Mouse (Mus musculus) limb, embryonic 14.5 days (tissue): ENCODE measurements around the gene Casp8. TPM values are rescaled to one million over a fixed set of nuclear protein-coding genes. Genes with fewer than 3 reads are reported as not detected.
"Not testable (repeated sequence)": the region's sequence is repeated elsewhere in the genome, so short reads cannot be mapped to it uniquely, and the experiment has no call there.

Source experiments
- ATAC-seq: fragments of 200-750 bp; cut with Nextera tagmentation; 2 replicates; pipeline ENCODE4 v1.8.0; 2017; ENCODE audit warnings: low read depth, moderate number of reproducible peaks, moderate TSS enrichment; ENCODE audit not compliant: low FRiP score
- DNase-seq: peaks from one replicate; pipeline ENCODE4 v3.0.0-alpha.2; 2015; ENCODE audit warnings: low spot score
- H3K27ac ChIP-seq: fragments of 300-500 bp; sonication (generic); replicated peaks from 2 replicates; pipeline ENCODE4 v1.5.1; 2014; ENCODE audit warnings: low read depth, mild to moderate bottlenecking, low read length, moderate library complexity, mixed read lengths
- H3K27me3 ChIP-seq: fragments of 300-500 bp; sonication (generic); 2 replicates; pipeline ENCODE4 v1.6.1; 2014; ENCODE audit warnings: low read length, mixed read lengths; ENCODE audit not compliant: control insufficient read depth, insufficient read depth
- H3K36me3 ChIP-seq: fragments of 300-500 bp; sonication (generic); 2 replicates; pipeline ENCODE4 v1.6.1; 2014; ENCODE audit warnings: mild to moderate bottlenecking, low read length, moderate library complexity, mixed read lengths; ENCODE audit not compliant: control insufficient read depth, insufficient read depth
- H3K4me1 ChIP-seq: fragments of 300-500 bp; sonication (generic); 2 replicates; pipeline ENCODE4 v1.6.1; 2014; ENCODE audit warnings: antibody characterized with exemption, low read length, mixed read lengths; ENCODE audit not compliant: control insufficient read depth, insufficient read depth
- H3K4me2 ChIP-seq: fragments of 300-500 bp; sonication (generic); replicated peaks from 2 replicates; pipeline ENCODE4 v1.6.1; 2014; ENCODE audit warnings: low read depth, mild to moderate bottlenecking, low read length, moderate library complexity; ENCODE audit not compliant: severe bottlenecking
- H3K4me3 ChIP-seq: fragments of 300-500 bp; sonication (generic); replicated peaks from 2 replicates; pipeline ENCODE4 v1.5.1; 2014; ENCODE audit warnings: low read length
- H3K9ac ChIP-seq: fragments of 300-500 bp; sonication (generic); 2 replicates; pipeline ENCODE4 v1.6.1; 2014; ENCODE audit warnings: mild to moderate bottlenecking, low read depth, low read length, moderate library complexity; ENCODE audit not compliant: severe bottlenecking
- H3K9me3 ChIP-seq: fragments of 300-500 bp; sonication (generic); 2 replicates; pipeline ENCODE4 v1.6.1; 2016; ENCODE audit warnings: low read length; ENCODE audit not compliant: control insufficient read depth
- POLR2A ChIP-seq: fragments of 200-500 bp; IDR thresholded peaks from 2 replicates; pipeline ENCODE4 v1.8.0; 2012; ENCODE audit warnings: inconsistent platforms, mild to moderate bottlenecking, moderate library complexity, borderline replicate concordance; ENCODE audit not compliant: insufficient read depth, insufficient read length; ENCODE audit errors: extremely low read depth
- WGBS: fragments of 180-500 bp; shearing (Covaris S2); extraction: QIAGEN DNeasy Blood & Tissue Kit; methylation state at CpG from one replicate; pipeline ENCODE4 v1.1.7; 2014; 5-methylcytosine and 5-hydroxymethylcytosine counted together
- polyA plus RNA-seq, 2 experiments: library from polyadenylated mRNA; depleted of rRNA in 1 of 2; stranded (reverse) in 1 of 2; unstranded in 1 of 2; fragments of >200 nt; fragmentation: Nextera tagmentation in 1 of 2; extraction: Ambion mirVana in 1 of 2; gene quantifications; 2 replicates each; pipeline versions ENCODE4 v1.2.1 to v1.2.3; 2012 to 2014

Gene Casp8
- polyA plus RNA-seq, 2 experiments = 14.8 to 25.3 TPM

DNA sequence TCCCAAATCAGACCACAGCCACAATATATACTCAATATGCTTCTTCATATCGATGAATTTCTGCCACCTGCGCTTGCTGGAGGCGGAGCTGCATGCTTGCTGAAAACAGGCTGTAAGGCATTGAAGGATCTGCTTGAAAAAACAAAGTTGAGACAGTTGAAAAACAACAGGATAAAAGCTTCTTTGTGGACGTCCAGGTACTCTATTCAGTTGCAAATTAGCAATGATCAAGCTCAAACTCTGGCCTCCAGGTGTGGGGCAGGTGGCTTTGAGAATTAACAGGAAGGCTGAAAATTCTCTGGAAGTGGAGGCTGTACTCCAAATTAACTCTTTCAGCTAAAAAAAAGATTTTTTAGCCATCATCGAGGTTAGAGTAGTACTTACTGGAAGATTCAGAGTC, 32.6 kb upstream of the Casp8 start:
- Histone ChIP-seq H3K9ac (no peak overlapping the region), H3K4me2 (no peak overlapping the region), H3K27ac (no peak overlapping the region), H3K36me3 (peaks cover 6% of the 10 kb centered on the region), H3K4me3 (no peak overlapping the region), H3K4me1 (no peaks in the 10 kb centered on the region), H3K27me3 (no peaks in the 10 kb centered on the region), H3K9me3 (no peaks in the 10 kb centered on the region)
- 81% methylated on average over 5 of the region's 5 CpGs for WGBS
- ATAC-seq (no peak), DNase-seq (no peak)
- TF ChIP-seq POLR2A = no peak

DNA sequence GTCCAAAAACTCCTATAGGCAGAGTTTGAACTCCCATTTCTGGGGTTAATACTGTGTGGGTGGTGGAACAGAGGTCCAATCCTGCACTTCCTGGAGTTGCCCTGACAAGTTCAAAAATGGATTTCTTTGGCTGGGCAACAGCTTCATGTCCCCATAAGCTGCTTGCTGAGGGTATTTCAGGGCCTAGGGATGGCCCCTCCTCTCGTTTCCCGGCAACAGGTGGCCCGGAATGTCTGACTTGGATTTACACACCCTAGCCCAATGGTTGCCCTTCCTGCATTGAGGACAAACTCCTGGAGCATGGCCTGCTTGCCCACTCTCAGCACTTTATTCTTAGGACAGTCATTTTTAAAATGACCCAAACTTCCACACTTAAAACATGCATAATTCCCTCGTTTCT, 28.7 kb upstream of the Casp8 start:
- H3K4me2 ChIP-seq, ATAC-seq, H3K27ac ChIP-seq, H3K9me3 ChIP-seq, DNase-seq, H3K4me3 ChIP-seq, H3K9ac ChIP-seq, H3K27me3 ChIP-seq, H3K4me1 ChIP-seq, H3K36me3 ChIP-seq: not testable (repeated sequence)
- 77% methylated on average over 4 of the region's 4 CpGs for WGBS

DNA sequence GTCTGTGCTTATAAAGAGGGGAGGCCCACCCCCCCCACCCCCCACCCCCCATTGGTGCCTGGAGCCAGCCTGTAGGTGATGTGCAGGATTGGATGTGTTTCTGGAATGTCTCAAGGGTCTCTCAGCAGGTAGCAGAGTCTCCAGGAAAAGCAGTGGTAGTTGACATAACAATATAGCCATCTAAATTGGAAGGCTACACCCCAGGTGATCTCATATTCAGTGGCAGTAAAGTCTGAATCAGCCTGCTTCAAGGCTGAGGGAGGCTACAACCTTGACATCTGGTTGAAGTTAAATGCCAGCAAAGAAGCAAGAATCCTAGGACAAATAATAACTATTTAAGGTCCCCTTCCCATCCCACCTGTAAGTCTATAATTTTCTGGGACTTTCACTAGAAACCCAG, 26.0 kb upstream of the Casp8 start:
- no peak overlapping the region for H3K9ac ChIP-seq
- H3K27ac ChIP-seq = no peak overlapping the region
- DNase-seq (no peak), ATAC-seq (no peak)
- H3K4me3 ChIP-seq = no peak overlapping the region
- no peaks in the 10 kb centered on the region for H3K9me3 ChIP-seq
- no peaks in the 10 kb centered on the region for H3K27me3 ChIP-seq
- H3K36me3 ChIP-seq = no peaks in the 10 kb centered on the region
- no peak overlapping the region for H3K4me2 ChIP-seq
- TF ChIP-seq POLR2A = no peak
- H3K4me1 ChIP-seq = no peaks in the 10 kb centered on the region

DNA sequence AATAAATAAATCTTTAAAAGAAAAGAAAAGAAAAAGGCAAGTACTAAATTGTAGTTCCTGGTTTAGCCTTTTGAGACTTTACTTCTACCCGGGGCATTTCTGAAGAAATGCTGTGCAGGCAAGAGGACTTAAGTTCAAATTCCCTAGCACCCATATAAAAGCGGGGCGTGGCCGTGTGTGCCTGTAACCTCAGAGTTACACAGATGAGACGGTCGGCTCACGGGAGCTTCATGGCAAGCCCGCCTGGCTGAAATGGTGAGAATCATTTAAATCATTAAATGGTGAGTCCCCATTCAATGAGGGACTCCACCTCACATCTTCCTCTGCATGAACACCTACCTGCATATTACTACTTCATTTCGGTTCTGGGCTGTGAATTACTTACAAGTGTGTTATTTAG, 25.5 kb upstream of the Casp8 start:
- Histone ChIP-seq H3K36me3 (no peaks in the 10 kb centered on the region), H3K4me1 (no peaks in the 10 kb centered on the region), H3K9ac (no peak overlapping the region), H3K4me3 (no peak overlapping the region), H3K27me3 (no peaks in the 10 kb centered on the region), H3K27ac (no peak overlapping the region), H3K9me3 (no peaks in the 10 kb centered on the region), H3K4me2 (no peak overlapping the region)
- TF ChIP-seq POLR2A = no peak
- WGBS = 47% methylated on average over 9 of the region's 9 CpGs
- DNase-seq = no peak
- ATAC-seq = no peak

DNA sequence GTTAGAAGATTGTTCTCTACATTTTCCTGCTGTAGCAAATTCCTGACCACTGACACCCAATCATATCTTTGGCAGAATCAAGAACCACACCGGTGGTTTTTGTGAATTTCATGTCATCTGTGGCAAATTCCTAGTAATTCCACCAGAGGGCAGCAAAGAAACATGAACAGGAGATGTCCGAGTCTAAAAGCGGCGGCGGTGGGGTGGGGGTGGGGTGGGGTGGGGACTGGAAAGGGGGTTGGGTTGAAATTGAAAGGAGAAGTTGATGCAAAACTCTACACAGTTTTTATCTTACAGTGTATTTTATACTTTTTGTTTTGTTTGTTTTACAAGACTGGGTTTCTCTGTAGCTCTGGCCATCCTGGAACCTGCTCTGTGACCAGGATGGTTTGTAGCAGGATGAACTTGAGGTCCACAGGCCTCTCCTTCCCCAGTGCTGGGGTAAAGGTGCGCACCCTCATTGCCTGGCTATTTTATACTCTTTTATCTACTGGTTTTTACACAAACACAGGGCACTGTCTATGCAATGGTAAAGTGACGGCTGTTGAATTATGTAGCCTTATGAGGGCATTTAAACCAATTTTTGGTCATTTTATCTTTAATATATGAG, 25.0 kb upstream of the Casp8 start:
- WGBS = 28% methylated on average over 7 of the region's 7 CpGs

DNA sequence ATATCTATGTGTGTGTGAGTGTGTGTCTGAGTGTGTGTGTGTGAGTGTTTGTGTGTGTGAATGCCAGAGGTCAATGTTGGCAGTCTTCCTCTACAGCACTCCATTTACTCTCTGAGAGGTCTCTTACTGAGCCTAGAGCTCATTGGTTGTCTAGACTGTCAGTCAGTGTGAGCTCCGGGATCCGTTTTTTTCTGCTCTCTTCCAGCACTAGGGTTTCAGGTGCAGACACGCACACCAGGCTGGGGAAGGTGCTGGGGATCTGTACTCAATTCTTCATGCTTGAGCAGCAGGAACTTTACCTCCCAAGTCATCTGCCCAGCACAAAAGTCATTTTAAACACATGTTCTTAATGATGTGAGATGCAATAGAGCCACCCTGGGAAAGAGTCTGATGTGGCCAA, 23.1 kb upstream of the Casp8 start:
- no peak overlapping the region for H3K4me3 ChIP-seq
- no peaks in the 10 kb centered on the region for H3K9me3 ChIP-seq
- WGBS = 66% methylated on average over 3 of the region's 3 CpGs
- H3K4me1 ChIP-seq = no peaks in the 10 kb centered on the region
- H3K4me2 ChIP-seq = no peak overlapping the region
- DNase-seq (no peak), ATAC-seq (no peak)
- TF ChIP-seq POLR2A = no peak
- H3K36me3 ChIP-seq = no peaks in the 10 kb centered on the region
- no peak overlapping the region for H3K27ac ChIP-seq
- H3K9ac ChIP-seq = no peak overlapping the region
- no peaks in the 10 kb centered on the region for H3K27me3 ChIP-seq

More for the DNA sequence above, 25.0 kb upstream of the Casp8 start:
- TF ChIP-seq POLR2A = no peak
- H3K27me3 ChIP-seq = no peaks in the 10 kb centered on the region
- H3K4me2 ChIP-seq = no peak overlapping the region
- ATAC-seq (0 out of 2 replicates have a peak, but pooled peaks have one; percentile 23), DNase-seq (peak; percentile 42)
- no peaks in the 10 kb centered on the region for H3K4me1 ChIP-seq
- H3K9me3 ChIP-seq = no peaks in the 10 kb centered on the region
- H3K4me3 ChIP-seq = no peak overlapping the region
- H3K27ac ChIP-seq = no peak overlapping the region
- H3K36me3 ChIP-seq = no peaks in the 10 kb centered on the region
- no peak overlapping the region for H3K9ac ChIP-seq
